ENCODE assay signal across 15 mouse cellular contexts in genomic region chr6:128277132-128278085, GRCm38 (mm10). TPM values are rescaled to one million over a fixed set of nuclear protein-coding genes. Genes with fewer than 3 reads are reported as not detected.
DNase-seq lines count a peak whose midpoint lies in the region; ATAC-seq and TF ChIP-seq lines count a peak whose summit lies in the region.
"Had no signal": no experiment of that assay in that cellular context is flagged by ENCODE, and none has a peak within 500 bp of the region (broad histone marks: within the 10 kb centered on the region; RNA-seq: fewer than 3 reads in every experiment).

No protein-coding gene starts in this region.

- no peak overlapping the region for H3K9ac ChIP-seq in kidney, embryonic 16.5 days (replicated peaks; ENCODE audit: low read length)
- no peak overlapping the region for H3K9ac ChIP-seq in midbrain, embryonic 14.5 days (replicated peaks; ENCODE audit: low read length)
- H3K9ac ChIP-seq: heart, embryonic 13.5 days; lung, embryonic 14.5 days had no signal

- H3K4me1 ChIP-seq in kidney, embryonic 16.5 days (ENCODE audit: insufficient read depth, low read length), result peaks cover 23% of the 10 kb centered on the region
- H3K4me1 ChIP-seq in midbrain, embryonic 14.5 days (ENCODE audit: control insufficient read depth, insufficient read depth, low read length), result no peaks in the 10 kb centered on the region

- no peak overlapping the region for H3K4me3 ChIP-seq in kidney, embryonic 16.5 days (ENCODE audit: low read length)
- H3K4me3 ChIP-seq in midbrain, embryonic 14.5 days (replicated peaks; ENCODE audit: low read depth, low read length), result no peak overlapping the region
- H3K4me3 ChIP-seq: heart, embryonic 13.5 days had no signal

- H3K27me3 ChIP-seq in kidney, embryonic 16.5 days (ENCODE audit: insufficient read depth, low read length), result no peaks in the 10 kb centered on the region
- H3K27me3 ChIP-seq in midbrain, embryonic 14.5 days (ENCODE audit: control insufficient read depth, insufficient read depth, low read length), result no peaks in the 10 kb centered on the region
- H3K27me3 ChIP-seq: heart, embryonic 13.5 days had no signal

- WGBS in kidney, embryonic 16.5 days, result 77% methylated on average over 11 of the region's 11 CpGs
- 89% methylated on average over 11 of the region's 11 CpGs for WGBS in midbrain, embryonic 14.5 days

- no peaks in the 10 kb centered on the region for H3K36me3 ChIP-seq in kidney, embryonic 16.5 days (ENCODE audit: insufficient read depth, low read length)
- H3K36me3 ChIP-seq in midbrain, embryonic 14.5 days (ENCODE audit: control insufficient read depth, insufficient read depth, low read length), result no peaks in the 10 kb centered on the region
- H3K36me3 ChIP-seq: heart, embryonic 13.5 days had no signal

- TF ChIP-seq POLR2A in brain, embryonic 14.5 days (IDR thresholded peaks at IDR 0.05; ENCODE audit: borderline replicate concordance, extremely low read depth, insufficient read depth, insufficient read length, poor library complexity, severe bottlenecking), result no peak

- H3K9me3 ChIP-seq in kidney, embryonic 16.5 days (ENCODE audit: low read length), result no peaks in the 10 kb centered on the region
- no peaks in the 10 kb centered on the region for H3K9me3 ChIP-seq in midbrain, embryonic 14.5 days (ENCODE audit: control insufficient read depth, low read length)
- H3K9me3 ChIP-seq: heart, embryonic 13.5 days had no signal

- no peak for ATAC-seq in kidney, embryonic 16.5 days (ENCODE audit: low FRiP score, low TSS enrichment)
- ATAC-seq in midbrain, embryonic 14.5 days (ENCODE audit: low FRiP score, low TSS enrichment), result no peak
- ATAC-seq: hindbrain, embryonic 16.5 days had no signal

- no peak for TF ChIP-seq CTCF in brain, embryonic 14.5 days (IDR thresholded peaks at IDR 0.05; ENCODE audit: borderline replicate concordance, extremely low read depth, insufficient read depth, insufficient read length)

- DNase-seq in kidney, adult 9 months, result peak; percentile 70
- DNase-seq in adipocyte (ENCODE audit: low spot score), result peak; percentile 69
- DNase-seq in brain, embryonic 14.5 days (ENCODE audit: low read depth), result peak; percentile 42
- DNase-seq in layer of hippocampus, adult 18-20 months (ENCODE audit: low spot score in 2 of 2), result peak; percentile 60 to 74
- no peak for DNase-seq in urinary bladder, adult 18-20 months (ENCODE audit: low spot score in 2 of 2)
- DNase-seq in midbrain, embryonic 14.5 days, result no peak
- DNase-seq in kidney, adult 18-20 months, result no peak
- DNase-seq: gastrocnemius, postnatal 14 days; kidney, postnatal 14 days; lung, embryonic 14.5 days; spleen, adult 18-20 months had no signal

- no peak overlapping the region for H3K27ac ChIP-seq in kidney, embryonic 16.5 days (ENCODE audit: low read length)
- no peak overlapping the region for H3K27ac ChIP-seq in midbrain, embryonic 14.5 days (replicated peaks; ENCODE audit: low read depth, low read length)
- H3K27ac ChIP-seq: heart, embryonic 13.5 days had no signal

- no peak overlapping the region for H3K4me2 ChIP-seq in kidney, embryonic 16.5 days (replicated peaks; ENCODE audit: low read depth, low read length)
- no peak overlapping the region for H3K4me2 ChIP-seq in midbrain, embryonic 14.5 days (ENCODE audit: low read length)
- H3K4me2 ChIP-seq: heart, embryonic 13.5 days; lung, embryonic 14.5 days had no signal

RNA-seq across cellular contexts. Expression of gene Tead4, which starts 23.2 kb away (rescaled TPM):
- polyA plus RNA-seq in kidney, embryonic 16.5 days (2015; fragmentation: Nextera tagmentation; extraction: Ambion mirVana), result 3.0 and 3.3 TPM in 2 replicates
- polyA plus RNA-seq in brain, embryonic 14.5 days (2012; rRNA removed), result 0.28 and 0.81 TPM in 2 replicates
- 1 to 10 TPM in 1 of 2 experiments, under 1 TPM in 1; 0.97 to 1.5 TPM for total RNA-seq in layer of hippocampus, adult 18-20 months (2021)
- 0.19 and 0.55 TPM in 2 replicates for polyA plus RNA-seq in midbrain, embryonic 14.5 days (2014; fragmentation: Nextera tagmentation; extraction: Ambion mirVana)
- total RNA-seq: megakaryocyte-erythroid progenitor cell, adult 5-6 weeks had no signal

Comparison
In these comparisons a context has a peak if more than half of its experiments do, and no peak if none do; other contexts are left out.
1. DNase-seq: peak in kidney, adult 9 months (single experiment), adipocyte (single experiment), brain, embryonic 14.5 days (single experiment) and layer of hippocampus, adult 18-20 months (2 of 2); none in urinary bladder, adult 18-20 months (0 of 2), midbrain, embryonic 14.5 days (single experiment) and kidney, adult 18-20 months (single experiment).